Mouse (Mus musculus) myocyte (in vitro differentiated cells): ENCODE data around the gene Rpl36al.

ENCODE experiments used
- E2F4 ChIP-seq: IDR thresholded peaks from one replicate; pipeline ENCODE4 v1.6.1; 2011; ENCODE audit warnings: mild to moderate bottlenecking, control low read depth, moderate library complexity; ENCODE audit not compliant: insufficient read depth
- MAX ChIP-seq: IDR thresholded peaks from one replicate; pipeline ENCODE4 v1.6.1; 2011; ENCODE audit warnings: low read depth, mild to moderate bottlenecking, control low read depth
- POLR2A ChIP-seq: IDR thresholded peaks from one replicate; pipeline ENCODE4 v1.6.1; 2011; ENCODE audit warnings: low read depth, mild to moderate bottlenecking, control low read depth, moderate library complexity; ENCODE audit not compliant: insufficient read length
- POLR2AphosphoS2 ChIP-seq: IDR thresholded peaks from one replicate; pipeline ENCODE4 v1.6.1; 2011; ENCODE audit warnings: low read depth, control low read depth; ENCODE audit not compliant: insufficient read length
- REST ChIP-seq: IDR thresholded peaks from one replicate; pipeline ENCODE4 v1.6.1; 2011; ENCODE audit warnings: mild to moderate bottlenecking, control low read depth, moderate library complexity; ENCODE audit not compliant: insufficient read depth, insufficient read length
- TCF12 ChIP-seq: IDR thresholded peaks from one replicate; pipeline ENCODE4 v1.6.1; 2011; ENCODE audit warnings: mild to moderate bottlenecking, control low read depth; ENCODE audit not compliant: poor library complexity, insufficient read depth, severe bottlenecking
- TCF3 ChIP-seq: IDR thresholded peaks from one replicate; pipeline ENCODE4 v1.6.1; 2011; ENCODE audit warnings: low read depth, control low read depth; ENCODE audit not compliant: insufficient read length
- USF1 ChIP-seq: IDR thresholded peaks from one replicate; pipeline ENCODE4 v1.6.1; 2011; ENCODE audit warnings: low read depth, mild to moderate bottlenecking, control low read depth, moderate library complexity

DNA sequence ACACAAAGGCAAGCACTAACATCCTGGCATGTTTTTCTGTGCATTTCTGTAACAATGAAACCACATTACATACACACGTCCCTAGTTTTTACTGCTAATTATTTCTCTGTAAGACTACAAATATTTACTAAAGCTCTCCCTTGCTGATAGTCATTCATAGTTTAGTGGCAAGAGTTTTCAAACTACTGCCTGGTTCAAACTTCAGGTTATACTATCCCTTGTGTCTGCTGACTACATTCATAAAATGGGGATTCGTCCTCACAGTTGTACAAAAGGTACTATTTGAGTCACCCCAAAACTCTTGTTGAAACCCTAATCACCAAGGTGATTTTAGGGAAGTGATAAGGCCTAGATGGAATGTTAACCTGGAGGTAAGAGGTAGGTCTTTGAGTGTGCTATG is 28.0 kb downstream of the Rpl36al start:
- TF ChIP-seq POLR2A = no peak
- no peak for TF ChIP-seq USF1
- no peak for TF ChIP-seq MAX
- no peak for TF ChIP-seq REST
- no peak for TF ChIP-seq POLR2AphosphoS2
- TF ChIP-seq TCF12 = no peak
- no peak for TF ChIP-seq TCF3
- TF ChIP-seq E2F4 = no peak
